Mouse (Mus musculus) limb, embryonic 10.5 days (tissue): ENCODE measurements around the gene Ppfia3. TPM values are rescaled to one million over a fixed set of nuclear protein-coding genes. Genes with fewer than 3 reads are reported as not detected.

Source experiments
- DNase-seq: peaks from one replicate; pipeline ENCODE4 v3.0.0-alpha.2; 2017; ENCODE audit warnings: low spot score
- H3K27ac ChIP-seq: fragments of 300-500 bp; sonication (generic); 2 replicates; pipeline ENCODE4 v1.5.1; 2016; ENCODE audit warnings: mild to moderate bottlenecking
- H3K27me3 ChIP-seq: fragments of 300-500 bp; sonication (generic); 2 replicates; pipeline ENCODE4 v1.6.1; 2016; ENCODE audit warnings: low read depth, mild to moderate bottlenecking; ENCODE audit not compliant: poor library complexity, severe bottlenecking
- H3K36me3 ChIP-seq: fragments of 300-500 bp; sonication (generic); 2 replicates; pipeline ENCODE4 v1.6.1; 2016; ENCODE audit warnings: mild to moderate bottlenecking, moderate library complexity
- H3K4me1 ChIP-seq: fragments of 300-500 bp; sonication (generic); 2 replicates; pipeline ENCODE4 v1.6.1; 2016
- H3K4me3 ChIP-seq: fragments of 300-500 bp; sonication (generic); 2 replicates; pipeline ENCODE4 v1.5.1; 2016; ENCODE audit warnings: mild to moderate bottlenecking, moderate library complexity
- H3K9me3 ChIP-seq: fragments of 300-500 bp; sonication (generic); replicated peaks from 2 replicates; pipeline ENCODE4 v1.6.1; 2016; ENCODE audit warnings: mild to moderate bottlenecking
- WGBS: fragments of 180-500 bp; shearing (Covaris S2); methylation state at CpG from one replicate; pipeline ENCODE4 v1.1.7; 2016; 5-methylcytosine and 5-hydroxymethylcytosine counted together
- polyA plus RNA-seq: library from polyadenylated mRNA; unstranded; fragments of >200 nt; fragmentation: Nextera tagmentation; extraction: Ambion mirVana; gene quantifications from 2 replicates; pipeline ENCODE4 v1.2.1, GENCODE M21; 2016

The Ppfia3 gene
- polyA plus RNA-seq, 1 experiment from 2014 or later, result 5.3 TPM

- H3K4me1 ChIP-seq, result peaks cover 6% of the 10 kb centered on the region; the same call in 1 of the 2 replicates
- WGBS, result 56% methylated on average over 13 of the region's 13 CpGs
- no peak overlapping the region for H3K4me3 ChIP-seq
- H3K27me3 ChIP-seq, result peaks cover 63% of the 10 kb centered on the region
- no peaks in the 10 kb centered on the region for H3K9me3 ChIP-seq
- H3K36me3 ChIP-seq, result no peaks in the 10 kb centered on the region
- no peak overlapping the region for H3K27ac ChIP-seq
- no peak for DNase-seq
Measured at GRCm38 (mm10) chr7:45356087-45356486, 10.7 kb downstream of the Ppfia3 start.

- peaks cover 5% of the 10 kb centered on the region; the same call in 1 of the 2 replicates for H3K4me1 ChIP-seq
- H3K9me3 ChIP-seq, result no peaks in the 10 kb centered on the region
- H3K4me3 ChIP-seq, result no peak overlapping the region
- peaks cover 62% of the 10 kb centered on the region for H3K27me3 ChIP-seq
- DNase-seq, result no peak
- WGBS, result 71% methylated on average over 15 of the region's 15 CpGs
- H3K36me3 ChIP-seq, result no peaks in the 10 kb centered on the region
- H3K27ac ChIP-seq, result no peak overlapping the region
Measured at GRCm38 (mm10) chr7:45355318-45356020, 11.3 kb downstream of the Ppfia3 start.

- 0 out of 2 replicates have a peak overlapping the region, but pooled peaks have one; percentile 15 for H3K4me3 ChIP-seq
- no peaks in the 10 kb centered on the region for H3K9me3 ChIP-seq
- no peaks in the 10 kb centered on the region for H3K36me3 ChIP-seq
- H3K27me3 ChIP-seq, result peaks cover 60% of the 10 kb centered on the region
- DNase-seq, result no peak
- no peak overlapping the region for H3K27ac ChIP-seq
- 24% methylated on average over 5 of the region's 5 CpGs for WGBS
- peaks cover 5% of the 10 kb centered on the region; the same call in 1 of the 2 replicates for H3K4me1 ChIP-seq
Measured at GRCm38 (mm10) chr7:45353041-45353440, 13.8 kb downstream of the Ppfia3 start.

- Histone ChIP-seq H3K27me3 (peaks cover 32% of the 10 kb centered on the region), H3K9me3 (no peaks in the 10 kb centered on the region), H3K4me3 (no peak overlapping the region), H3K36me3 (no peaks in the 10 kb centered on the region), H3K4me1 (0 out of 2 replicates have a peak, but pooled peaks cover 3% of the 10 kb centered on the region), H3K27ac (no peak overlapping the region)
- 75% methylated on average over 13 of the region's 13 CpGs for WGBS
- no peak for DNase-seq
Measured at GRCm38 (mm10) chr7:45346905-45347304, 19.9 kb downstream of the Ppfia3 start.

GRCm38 (mm10) chr7:45343543-45343942, 23.3 kb downstream of the Ppfia3 start:
- 30% methylated on average over 13 of the region's 13 CpGs for WGBS
- Histone ChIP-seq H3K36me3 (no peaks in the 10 kb centered on the region), H3K9me3 (no peaks in the 10 kb centered on the region), H3K27ac (0 out of 2 replicates have a peak overlapping the region, but pooled peaks have one; percentile 26), H3K4me3 (no peak overlapping the region), H3K27me3 (peaks cover 18% of the 10 kb centered on the region; the same call in 1 of the 2 replicates), H3K4me1 (peaks cover 35% of the 10 kb centered on the region)
- no peak for DNase-seq

GRCm38 (mm10) chr7:45342081-45342480, 24.7 kb downstream of the Ppfia3 start:
- H3K9me3 ChIP-seq, result no peaks in the 10 kb centered on the region
- WGBS, result 90% methylated on average over 11 of the region's 11 CpGs
- H3K27ac ChIP-seq, result no peak overlapping the region
- H3K4me3 ChIP-seq, result no peak overlapping the region
- peaks cover 30% of the 10 kb centered on the region for H3K27me3 ChIP-seq
- no peaks in the 10 kb centered on the region for H3K36me3 ChIP-seq
- H3K4me1 ChIP-seq, result peaks cover 49% of the 10 kb centered on the region
- DNase-seq, result no peak

GRCm38 (mm10) chr7:45341303-45341702, 25.5 kb downstream of the Ppfia3 start:
- no peaks in the 10 kb centered on the region for H3K36me3 ChIP-seq
- H3K9me3 ChIP-seq, result no peaks in the 10 kb centered on the region
- H3K4me3 ChIP-seq, result peak overlapping the region; percentile 69
- peak; percentile 73 for DNase-seq
- peaks cover 50% of the 10 kb centered on the region for H3K4me1 ChIP-seq
- no peak overlapping the region for H3K27ac ChIP-seq
- peaks cover 34% of the 10 kb centered on the region for H3K27me3 ChIP-seq
- 3% methylated on average over 8 of the region's 8 CpGs for WGBS

- Histone ChIP-seq H3K36me3 (no peaks in the 10 kb centered on the region), H3K4me3 (peak overlapping the region; percentile 69), H3K27ac (peak overlapping the region; percentile 87; the same call in 1 of the 2 replicates), H3K27me3 (peaks cover 34% of the 10 kb centered on the region), H3K4me1 (peaks cover 50% of the 10 kb centered on the region), H3K9me3 (no peaks in the 10 kb centered on the region)
- DNase-seq, result peak; percentile 75
- WGBS, result under 1% methylated on average over 11 of the region's 11 CpGs
Measured at GRCm38 (mm10) chr7:45340669-45341068, 26.1 kb downstream of the Ppfia3 start.

GRCm38 (mm10) chr7:45340066-45340442, 26.8 kb downstream of the Ppfia3 start:
- peak overlapping the region; percentile 87 for H3K27ac ChIP-seq
- 2% methylated on average over 11 of the region's 11 CpGs for WGBS
- no peaks in the 10 kb centered on the region for H3K36me3 ChIP-seq
- peaks cover 53% of the 10 kb centered on the region for H3K4me1 ChIP-seq
- no peaks in the 10 kb centered on the region for H3K9me3 ChIP-seq
- H3K27me3 ChIP-seq, result peaks cover 34% of the 10 kb centered on the region
- DNase-seq, result no peak
- H3K4me3 ChIP-seq, result peak overlapping the region; percentile 69

- peaks cover 58% of the 10 kb centered on the region for H3K4me1 ChIP-seq
- H3K9me3 ChIP-seq, result no peaks in the 10 kb centered on the region
- no peaks in the 10 kb centered on the region for H3K36me3 ChIP-seq
- DNase-seq, result peak; percentile 88
- H3K4me3 ChIP-seq, result peak overlapping the region; percentile 69
- H3K27ac ChIP-seq, result peak overlapping the region; percentile 87
- H3K27me3 ChIP-seq, result peaks cover 36% of the 10 kb centered on the region
- under 1% methylated on average over 38 of the region's 39 CpGs for WGBS
Measured at GRCm38 (mm10) chr7:45339410-45340065, 27.3 kb downstream of the Ppfia3 start.

GRCm38 (mm10) chr7:45338161-45338911, 28.5 kb downstream of the Ppfia3 start:
- Histone ChIP-seq H3K27me3 (peaks cover 38% of the 10 kb centered on the region), H3K4me1 (peaks cover 68% of the 10 kb centered on the region), H3K27ac (peak overlapping the region; percentile 87), H3K9me3 (no peaks in the 10 kb centered on the region), H3K4me3 (peak overlapping the region; percentile 69), H3K36me3 (no peaks in the 10 kb centered on the region)
- 2% methylated on average over 14 of the region's 14 CpGs for WGBS
- peak; percentile 49 for DNase-seq

- Histone ChIP-seq H3K9me3 (no peaks in the 10 kb centered on the region), H3K27me3 (peaks cover 33% of the 10 kb centered on the region), H3K27ac (no peak overlapping the region), H3K4me3 (peak overlapping the region; percentile 69; the same call in 1 of the 2 replicates), H3K4me1 (peaks cover 76% of the 10 kb centered on the region), H3K36me3 (no peaks in the 10 kb centered on the region)
- WGBS, result 16% methylated on average over 4 of the region's 4 CpGs
- no peak for DNase-seq
Measured at GRCm38 (mm10) chr7:45337469-45337868, 29.4 kb downstream of the Ppfia3 start.
